Mouse (Mus musculus): ENCODE data around the gene Hykk. TPM values are rescaled to one million over a fixed set of nuclear protein-coding genes. Genes with fewer than 3 reads are reported as not detected.

The Hykk gene
- total and polyA plus RNA-seq, 3 experiments: not detected

DNA sequence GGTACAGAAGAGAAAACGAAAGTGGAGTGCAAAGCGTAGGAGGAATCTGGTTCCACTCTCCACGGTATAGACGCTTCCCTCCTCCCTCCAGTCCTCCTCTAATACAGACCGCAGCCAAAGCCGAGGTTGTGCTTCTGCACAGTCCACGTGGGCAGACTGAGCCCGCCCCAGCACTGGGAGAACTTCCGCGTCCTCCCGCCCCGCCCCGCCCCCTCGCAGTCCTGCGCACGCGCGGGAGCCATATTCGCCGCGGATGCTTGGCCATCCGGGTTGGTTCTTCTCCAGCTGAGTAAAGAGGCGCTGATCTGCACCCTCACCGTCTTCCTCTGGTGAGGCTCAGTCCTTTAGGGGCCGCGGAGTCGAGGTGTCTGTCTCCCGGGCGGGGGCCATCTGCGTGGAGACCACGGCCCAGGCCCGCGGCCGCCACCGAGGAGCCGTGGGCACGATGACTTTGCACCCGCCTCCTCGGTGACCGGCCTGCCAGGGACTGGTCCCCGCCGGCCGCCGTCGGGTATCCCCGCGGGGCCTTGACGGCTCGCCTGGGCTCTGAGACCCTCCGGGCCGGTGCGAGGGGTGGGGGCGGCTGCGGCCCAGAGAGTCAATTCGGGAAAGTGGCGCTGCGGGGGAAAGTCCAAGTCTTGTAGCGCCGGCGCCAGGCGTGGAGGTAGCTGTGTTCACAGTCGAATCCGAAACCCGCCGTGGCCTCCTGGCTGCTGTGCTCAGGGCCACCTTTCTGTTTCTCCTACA is 33.7 kb downstream of the Hykk start, which contains the start of the genes Psma4 and AY074887 (continued):
- TF ChIP-seq USF1 (IDR thresholded peaks at IDR 0.05; ENCODE audit: low read depth, low read length) (peak; percentile 93), ZMIZ1 (IDR thresholded peaks at IDR 0.05; ENCODE audit: low read depth, low read length) (peak; percentile 63; the same call in 1 of the 2 replicates), CHD2 (IDR thresholded peaks at IDR 0.05; ENCODE audit: low read length) (no peak), UBTF (IDR thresholded peaks at IDR 0.05; ENCODE audit: borderline replicate concordance, insufficient read depth, low read depth, low read length) (0 out of 2 replicates have a peak, but pooled peaks have one; percentile 22), TBP (IDR thresholded peaks at IDR 0.05; ENCODE audit: low read depth, low read length) (peak; percentile 96), TAL1 (IDR thresholded peaks at IDR 0.05; ENCODE audit: low read length) (no peak), ETS1 (IDR thresholded peaks at IDR 0.05; ENCODE audit: low read depth, low read length) (peak; percentile 65), MXI1 (IDR thresholded peaks at IDR 0.05; ENCODE audit: low read depth, low read length) (peak; percentile 98), SMC3 (IDR thresholded peaks at IDR 0.05; ENCODE audit: low read depth, low read length) (no peak), GATA1 (IDR thresholded peaks at IDR 0.05; ENCODE audit: low read depth, low read length) (no peak), CHD1 (IDR thresholded peaks at IDR 0.05; ENCODE audit: low read depth, low read length) (no peak), POLR2AphosphoS2 (IDR thresholded peaks at IDR 0.05; ENCODE audit: low read length) (peak; percentile 54; the same call in 1 of the 2 replicates), MEF2A (IDR thresholded peaks at IDR 0.05; ENCODE audit: extremely low read depth, insufficient replicate concordance, low read depth, low read length, poor library complexity, severe bottlenecking) (no peak), MYC (IDR thresholded peaks at IDR 0.05; ENCODE audit: low read depth, low read length) (peak; percentile 94), MAFK (IDR thresholded peaks at IDR 0.05; ENCODE audit: borderline replicate concordance, low read depth, low read length) (no peak), ELF1 (IDR thresholded peaks at IDR 0.05; ENCODE audit: low read depth, low read length) (peak; percentile 94), POLR2AphosphoS5 (IDR thresholded peaks at IDR 0.05; ENCODE audit: borderline replicate concordance, low read depth, low read length) (no peak), NELFE (IDR thresholded peaks at IDR 0.05; ENCODE audit: low read depth, low read length) (peak; percentile 93), ZC3H11A (IDR thresholded peaks at IDR 0.05; ENCODE audit: low read depth, low read length) (no peak), BHLHE40 (IDR thresholded peaks at IDR 0.05; ENCODE audit: borderline replicate concordance, low read depth, low read length) (no peak)

DNA sequence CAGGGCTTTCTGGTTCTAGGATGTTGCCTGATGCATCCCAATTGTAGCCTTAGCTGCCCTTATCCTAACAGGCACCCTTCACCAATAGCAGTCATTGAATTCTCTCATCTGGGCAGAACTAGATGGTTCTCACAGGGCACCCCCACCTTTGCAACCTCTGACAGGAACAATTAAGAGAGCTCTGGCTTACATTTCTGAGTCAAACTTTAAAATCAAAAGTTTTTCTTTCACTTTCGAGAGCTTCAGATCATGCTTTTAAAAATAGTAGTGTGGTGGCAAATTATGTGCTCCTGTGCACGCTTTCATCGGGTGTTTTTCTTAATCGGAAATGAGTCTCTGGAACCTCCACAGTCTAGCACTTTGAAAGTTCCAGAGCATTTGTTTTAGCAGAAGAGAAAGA is 44.0 kb downstream of the Hykk start:
- no peak for DNase-seq (ENCODE audit: low read depth, low spot score)
- no peak overlapping the region for H3K9ac ChIP-seq (ENCODE audit: control insufficient read depth, low read depth, low read length, poor library complexity, severe bottlenecking)
- H3K27ac ChIP-seq (ENCODE audit: control insufficient read depth, low read depth, low read length): no peak overlapping the region
- no peaks in the 10 kb centered on the region; a peak in 1 of 4 replicates for H3K4me1 ChIP-seq (ENCODE audit: control insufficient read depth in 1 of 2, insufficient read depth in 2 of 2, low read length in 2 of 2)
- H3K79me2 ChIP-seq (ENCODE audit: control insufficient read depth, insufficient read depth, low read length, poor library complexity): no peaks in the 10 kb centered on the region
- no peak for TF ChIP-seq NELFE (IDR thresholded peaks at IDR 0.05; ENCODE audit: low read depth, low read length)
- TF ChIP-seq ETS1 (IDR thresholded peaks at IDR 0.05; ENCODE audit: low read depth, low read length): no peak
- no peak for TF ChIP-seq TCF12 (IDR thresholded peaks at IDR 0.05; ENCODE audit: low read depth, low read length)
- no peaks in the 10 kb centered on the region for H3K9me3 ChIP-seq (replicated peaks; ENCODE audit: insufficient read depth, low read length)
- H3K27me3 ChIP-seq (ENCODE audit: control insufficient read depth in 1 of 2, insufficient read depth in 2 of 2, low read length in 2 of 2): no peaks in the 10 kb centered on the region
- peaks cover 5 to 7% of the 10 kb centered on the region in 2 experiments; a peak in 3 of 4 replicates for H3K36me3 ChIP-seq (ENCODE audit: control insufficient read depth in 1 of 2, insufficient read depth in 2 of 2, low read length in 2 of 2)
- H3K4me3 ChIP-seq (ENCODE audit: control insufficient read depth in 1 of 2, insufficient read depth in 1 of 2, low read depth in 2 of 2, low read length in 2 of 2): no peak overlapping the region
